ENCODE assay signal across 7 mouse cellular contexts in genomic region chr13:25601351-25601750, GRCm38 (mm10).
DNase-seq lines count a peak whose midpoint lies in the region; ATAC-seq and TF ChIP-seq lines count a peak whose summit lies in the region.
"Not testable (repeated sequence)": the region's sequence is repeated elsewhere in the genome, so short reads cannot be mapped to it uniquely, and the experiment has no call there.

No protein-coding gene starts in this region.

- not testable (repeated sequence) for TF ChIP-seq POLR2A in brain, embryonic 14.5 days (IDR thresholded peaks at IDR 0.05; ENCODE audit: borderline replicate concordance, extremely low read depth, insufficient read depth, insufficient read length, poor library complexity, severe bottlenecking); liver, adult 2 months (IDR thresholded peaks at IDR 0.05; ENCODE audit: extremely low read depth, insufficient read depth, low read length)

- not testable (repeated sequence) for H3K27me3 ChIP-seq in forebrain, embryonic 13.5 days; hindbrain, postnatal 0 days (ENCODE audit: insufficient read depth, low read length); liver, adult 2 months (ENCODE audit: control insufficient read depth, insufficient read depth, low read length); midbrain, postnatal 0 days (ENCODE audit: insufficient read depth, low read length)

- not testable (repeated sequence) for H3K9ac ChIP-seq in forebrain, embryonic 13.5 days; hindbrain, postnatal 0 days (replicated peaks; ENCODE audit: low read length); liver, adult 2 months (ENCODE audit: low read depth, low read length); midbrain, postnatal 0 days (replicated peaks; ENCODE audit: low read length, poor library complexity, severe bottlenecking)

- ATAC-seq in forebrain, embryonic 13.5 days, result 0 out of 2 replicates have a peak, but pooled peaks have one; percentile 27
- not testable (repeated sequence) for ATAC-seq in hindbrain, postnatal 0 days; midbrain, postnatal 0 days (ENCODE audit: low FRiP score)

- not testable (repeated sequence) for TF ChIP-seq CTCF in brain, embryonic 14.5 days (IDR thresholded peaks at IDR 0.05; ENCODE audit: borderline replicate concordance, extremely low read depth, insufficient read depth, insufficient read length); hindbrain, postnatal 0 days (IDR thresholded peaks at IDR 0.05; ENCODE audit: low read depth); liver, adult 2 months (IDR thresholded peaks at IDR 0.05; ENCODE audit: low read depth, low read length); midbrain, postnatal 0 days (IDR thresholded peaks at IDR 0.05)

- H3K27ac ChIP-seq in forebrain, embryonic 13.5 days; hindbrain, postnatal 0 days; liver, adult 2 months (replicated peaks; ENCODE audit: insufficient read depth, low read depth, low read length); midbrain, postnatal 0 days (ENCODE audit: low read depth, low read length): not testable (repeated sequence)

- H3K4me1 ChIP-seq in forebrain, embryonic 13.5 days; hindbrain, postnatal 0 days (ENCODE audit: insufficient read depth, low read length); liver, adult 2 months (ENCODE audit: control insufficient read depth, insufficient read depth, low read length); midbrain, postnatal 0 days (ENCODE audit: insufficient read depth, low read length): not testable (repeated sequence)

- DNase-seq in NIH3T3 (ENCODE audit: low read depth), result peak; percentile 6
- DNase-seq in brain, embryonic 14.5 days (ENCODE audit: low read depth), result peak; percentile 78
- DNase-seq in cerebellum, postnatal 14 days, result peak; percentile 3 to 18
- DNase-seq in hindbrain, postnatal 0 days (ENCODE audit: low spot score), result peak; percentile 47
- peak; percentile 0 for DNase-seq in liver, adult 2 months (ENCODE audit: extremely low read depth, low read depth, low spot score)
- peak; percentile 53 for DNase-seq in midbrain, postnatal 0 days (ENCODE audit: low spot score)

- H3K79me2 ChIP-seq in liver, adult 2 months (ENCODE audit: control insufficient read depth, insufficient read depth, low read length), result not testable (repeated sequence)

- H3K36me3 ChIP-seq in forebrain, embryonic 13.5 days (ENCODE audit: poor library complexity, severe bottlenecking); hindbrain, postnatal 0 days (ENCODE audit: insufficient read depth, low read length); liver, adult 2 months (ENCODE audit: control insufficient read depth, insufficient read depth, low read length); midbrain, postnatal 0 days (ENCODE audit: insufficient read depth, low read length): not testable (repeated sequence)

- H3K9me3 ChIP-seq in forebrain, embryonic 13.5 days (replicated peaks); hindbrain, postnatal 0 days (ENCODE audit: low read length); midbrain, postnatal 0 days (ENCODE audit: low read length): not testable (repeated sequence)

- H3K4me3 ChIP-seq in forebrain, embryonic 13.5 days; hindbrain, postnatal 0 days (ENCODE audit: low read length); liver, adult 2 months (ENCODE audit: insufficient read depth, low read depth, low read length); midbrain, postnatal 0 days (ENCODE audit: low read depth, low read length): not testable (repeated sequence)

- not testable (repeated sequence) for H3K4me2 ChIP-seq in forebrain, embryonic 13.5 days; hindbrain, postnatal 0 days (ENCODE audit: low read depth, low read length); midbrain, postnatal 0 days (ENCODE audit: low read depth, low read length, poor library complexity, severe bottlenecking)

Comparison
In these comparisons a context has a peak if more than half of its experiments do, and no peak if none do; other contexts are left out.
1. DNase-seq: peak in every context shown above with its lines; median percentile 78 in brain, embryonic 14.5 days; 53 in midbrain, postnatal 0 days; 47 in hindbrain, postnatal 0 days; 10 in cerebellum, postnatal 14 days; 6 in NIH3T3; 0 in liver, adult 2 months.